Mouse (Mus musculus) ZHBTc4 (cell line): ENCODE results near the gene Anxa1.

Source experiments
- DNase-seq: peaks from one replicate; pipeline ENCODE4 v3.0.0-alpha.2; 2011; ENCODE audit warnings: low read depth, low spot score

Gene Anxa1

GRCm38 (mm10) chr19:20390455-20390994 is at the start of gene Anxa1:
Gene Anxa1 (minus strand): TSS chr19:20390944.
- peak; percentile 66 for DNase-seq

- peak; percentile 29 for DNase-seq
Measured at GRCm38 (mm10) chr19:20437043-20437442, 46.3 kb upstream of the Anxa1 start.

- peak; percentile 70 for DNase-seq
Measured at GRCm38 (mm10) chr19:20434541-20434940, 43.8 kb upstream of the Anxa1 start.

DNA sequence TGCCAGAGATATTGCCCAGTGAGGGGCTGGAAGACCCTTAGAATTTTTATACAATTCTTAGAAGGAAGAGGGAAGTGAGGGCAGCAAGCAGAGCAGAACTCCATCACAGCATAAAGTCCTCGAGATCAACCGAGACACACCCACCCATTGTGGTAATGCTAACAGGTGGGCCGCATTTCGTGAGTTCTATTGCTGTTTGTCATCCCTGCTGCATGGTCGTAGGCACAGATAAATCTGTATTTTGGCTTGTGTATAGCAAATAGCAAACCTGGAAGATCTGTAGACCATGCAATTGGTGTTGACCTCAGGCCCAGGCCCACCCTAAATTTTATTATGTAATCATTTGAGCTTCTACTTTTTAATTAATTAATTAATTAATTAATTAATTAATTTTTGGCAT is 43.2 kb upstream of the Anxa1 start:
- no peak for DNase-seq

GRCm38 (mm10) chr19:20426443-20427161 is 35.9 kb upstream of the Anxa1 start:
- peak; percentile 54 for DNase-seq

DNA sequence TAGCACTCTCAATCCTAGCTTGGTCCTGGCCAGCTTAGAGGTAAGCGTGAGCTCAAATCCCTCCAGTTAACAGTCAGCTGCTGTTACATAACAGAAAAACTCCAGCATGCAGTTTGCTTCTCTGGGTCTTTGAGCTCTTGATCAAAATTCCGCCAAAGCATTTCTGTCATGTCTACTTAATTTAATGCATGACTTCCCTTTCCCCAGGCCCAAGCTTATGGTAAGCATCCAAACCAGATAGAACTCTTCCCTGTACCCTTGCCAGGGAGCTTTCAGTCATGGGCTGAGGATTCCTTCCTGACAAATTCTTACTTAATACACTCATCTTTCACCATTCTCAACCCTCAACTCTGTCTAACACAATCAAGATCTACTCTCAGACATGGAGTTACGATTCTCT is 20.5 kb upstream of the Anxa1 start:
- DNase-seq: no peak

DNA sequence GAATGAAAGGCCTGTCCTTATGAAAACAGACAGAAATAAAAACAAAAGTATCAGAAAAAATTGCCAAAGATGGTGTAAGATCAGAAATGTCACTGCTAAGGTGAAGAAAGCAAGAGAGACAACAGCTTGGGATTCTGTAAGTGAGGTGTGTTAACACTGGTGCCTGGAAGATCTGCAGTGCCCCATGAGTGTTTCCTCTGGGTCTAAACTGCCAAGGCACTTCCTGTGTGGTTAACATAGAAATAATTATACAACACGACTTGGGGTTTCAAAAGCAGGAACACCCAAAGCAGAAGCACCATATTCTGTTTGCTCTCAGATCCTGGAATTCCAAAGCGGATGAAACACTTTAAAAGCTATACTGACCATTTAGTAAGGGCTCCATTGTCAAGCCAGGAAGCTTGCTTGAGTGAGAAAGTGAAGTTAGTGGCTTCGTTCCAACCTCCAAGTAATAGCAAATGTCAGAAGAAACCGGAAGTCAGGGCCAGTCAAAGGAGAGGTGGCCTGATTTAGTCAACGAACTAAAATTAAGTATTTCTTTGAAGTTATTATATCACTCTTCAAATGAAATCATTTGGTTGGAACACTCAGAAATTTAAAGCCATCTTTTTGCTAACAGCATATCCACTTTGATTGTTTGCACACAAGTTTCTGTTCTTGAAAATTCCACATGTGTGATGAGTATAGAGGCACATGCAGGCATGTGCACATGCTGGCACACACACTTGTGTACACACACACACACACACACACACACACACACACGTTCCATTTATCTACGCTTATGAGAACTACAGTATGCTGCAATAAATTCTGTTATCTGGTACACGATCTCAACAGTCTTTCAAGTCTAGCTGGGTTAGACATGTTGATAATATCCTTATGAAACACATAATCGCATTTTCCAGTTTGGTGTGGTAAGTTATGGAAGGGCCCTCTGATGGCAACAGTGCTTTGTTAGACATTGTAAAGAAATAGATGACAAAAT is 19.1 kb upstream of the Anxa1 start:
- DNase-seq: no peak

GRCm38 (mm10) chr19:20406475-20406874 is 15.7 kb upstream of the Anxa1 start:
- no peak for DNase-seq

GRCm38 (mm10) chr19:20405015-20405414 is 14.3 kb upstream of the Anxa1 start:
- DNase-seq: no peak

- no peak for DNase-seq
Measured at GRCm38 (mm10) chr19:20403740-20404139, 13.0 kb upstream of the Anxa1 start.

DNA sequence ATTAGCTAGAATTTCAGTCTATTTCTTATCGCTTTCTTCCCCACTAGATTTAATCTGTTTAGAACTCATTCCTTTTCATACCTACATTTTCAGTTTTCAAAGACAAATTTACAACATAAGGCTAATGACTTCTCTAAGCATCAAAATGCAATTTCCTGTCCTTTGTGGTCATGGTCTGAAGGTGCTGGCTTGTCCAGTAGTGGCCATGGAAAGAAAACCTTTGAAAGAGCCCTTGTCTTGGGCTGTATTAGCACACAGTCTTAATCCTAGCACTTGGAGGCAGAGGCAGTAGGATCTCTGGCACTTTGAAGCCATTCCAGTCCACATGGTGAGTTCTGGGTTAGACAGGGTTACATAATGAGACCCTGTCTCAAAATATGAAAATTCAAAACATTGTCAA is 12.5 kb upstream of the Anxa1 start:
- DNase-seq: no peak

DNA sequence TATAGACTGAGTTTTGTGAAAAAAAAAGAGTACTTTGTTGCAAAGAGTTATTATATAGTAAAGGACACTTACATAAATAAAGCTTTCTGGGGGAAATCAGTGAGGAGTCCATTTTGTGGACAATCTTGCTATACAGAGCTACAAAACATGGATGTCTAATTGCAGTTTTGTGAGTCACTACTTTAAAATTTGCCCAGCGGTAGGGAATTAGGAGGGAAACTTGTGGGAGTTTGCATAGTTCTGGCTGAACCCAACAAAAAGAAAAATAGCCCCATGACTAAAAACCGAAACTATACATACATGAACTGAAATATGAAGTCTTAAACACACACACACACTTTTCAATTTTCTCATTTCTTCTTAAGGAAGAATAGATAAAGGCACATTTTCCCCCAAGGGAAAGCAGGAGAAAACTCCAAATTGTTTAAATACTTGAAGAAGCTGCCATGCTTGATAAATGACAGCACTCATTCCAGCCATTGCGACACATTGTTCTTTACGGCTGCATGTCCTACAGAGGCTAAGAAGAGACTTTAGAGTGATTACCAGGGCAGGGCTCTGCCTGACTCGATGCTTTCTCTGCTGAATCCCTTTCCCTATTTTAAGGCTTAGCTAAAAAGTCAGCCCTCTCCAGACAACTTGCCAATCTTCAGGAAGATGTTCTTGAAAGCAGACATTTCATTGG is 11.9 kb upstream of the Anxa1 start:
- no peak for DNase-seq

GRCm38 (mm10) chr19:20401961-20402360 is 11.2 kb upstream of the Anxa1 start:
- DNase-seq: no peak

GRCm38 (mm10) chr19:20399187-20399586 is 8.4 kb upstream of the Anxa1 start:
- no peak for DNase-seq

- DNase-seq: no peak
Measured at GRCm38 (mm10) chr19:20397092-20397491, 6.3 kb upstream of the Anxa1 start.

GRCm38 (mm10) chr19:20393556-20394274 is 3.0 kb upstream of the Anxa1 start:
- DNase-seq: no peak

DNA sequence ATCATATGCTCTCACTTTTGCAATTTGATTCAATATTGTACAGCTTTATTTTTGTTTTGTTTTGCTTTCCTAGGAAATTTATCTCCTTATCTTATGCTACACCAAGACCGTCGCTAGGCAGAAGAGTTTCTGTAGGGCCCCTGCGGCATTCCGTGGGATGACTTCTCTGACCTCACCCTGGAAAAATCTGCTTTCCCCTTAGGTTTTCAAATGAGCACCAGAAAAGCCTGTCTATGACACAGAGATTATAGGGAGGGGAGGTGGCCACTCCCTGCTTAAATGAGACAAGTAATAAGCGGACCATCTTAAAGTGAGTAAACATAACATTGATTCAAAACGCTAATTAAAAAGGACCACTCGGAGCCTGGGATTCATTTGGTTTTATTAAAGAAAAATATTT is 1.0 kb downstream of the Anxa1 start:
- no peak for DNase-seq

DNA sequence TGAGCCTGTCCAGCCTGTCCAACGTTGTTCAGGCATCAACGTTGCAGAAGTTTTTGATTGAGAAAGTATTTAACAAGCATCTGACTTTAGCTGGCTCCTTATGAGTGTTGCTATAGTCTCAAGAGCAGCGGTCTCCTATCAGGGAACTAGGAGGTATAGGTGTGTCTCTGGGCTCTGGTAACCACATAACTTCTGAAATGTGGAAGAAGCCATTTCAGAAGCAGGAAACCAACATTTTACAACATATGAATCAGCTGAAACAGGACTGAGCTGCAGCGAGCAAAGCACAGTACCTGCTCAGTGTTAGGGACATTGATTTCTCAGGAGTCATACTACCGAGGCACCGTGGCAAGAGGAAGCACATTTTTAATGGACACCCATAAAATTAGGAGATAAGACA is 1.5 kb downstream of the Anxa1 start:
- no peak for DNase-seq

DNA sequence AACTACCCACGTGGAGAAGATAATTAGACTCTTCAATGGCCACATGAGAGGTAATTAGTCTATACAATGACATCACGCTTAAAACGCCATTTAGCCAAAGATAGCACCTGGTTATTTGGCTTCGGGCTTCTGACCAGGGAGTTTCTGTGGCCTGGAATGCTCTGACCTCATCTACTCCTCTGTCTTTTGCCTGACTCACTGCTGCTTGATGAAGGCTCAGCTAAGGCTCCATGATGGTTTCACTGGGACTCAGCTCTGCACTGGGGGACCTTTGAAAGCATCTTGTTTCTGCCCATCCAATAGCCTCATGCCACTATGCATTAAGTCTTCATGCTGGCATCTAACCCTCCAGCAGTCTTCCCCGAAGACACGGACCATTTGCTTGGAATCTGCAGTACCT is 2.5 kb downstream of the Anxa1 start:
- DNase-seq: no peak

GRCm38 (mm10) chr19:20386296-20386695 is 4.4 kb downstream of the Anxa1 start:
- no peak for DNase-seq

- DNase-seq: no peak
Measured at GRCm38 (mm10) chr19:20385645-20386044, 5.1 kb downstream of the Anxa1 start.
